Mouse (Mus musculus): ENCODE measurements at regions not wholly inside any gene's neighbourhood (a gene's known extent, or its start where the extent isn't known, plus 50 kb on each side); places are given as distances from the start of the nearest gene placed in this dataset.

- Histone ChIP-seq H3K4me1 (ENCODE audit: control insufficient read depth, insufficient read depth, low read length) (no peaks in the 10 kb centered on the region), H3K4me3 (ENCODE audit: insufficient read depth, low read depth, low read length) (no peak overlapping the region), H3K27ac (ENCODE audit: insufficient read depth, low read depth, low read length) (no peak overlapping the region)
- no peak for TF ChIP-seq POLR2A (IDR thresholded peaks at IDR 0.05; ENCODE audit: insufficient read depth, low read depth, low read length)
- TF ChIP-seq CTCF (IDR thresholded peaks at IDR 0.05; ENCODE audit: insufficient read depth, low read depth, low read length): no peak
- 93% methylated on average over 6 of the region's 6 CpGs for WGBS
Observed at GRCm38 (mm10) chr17:45949141-45949540, 83.0 kb downstream of the Vegfa start.

DNA sequence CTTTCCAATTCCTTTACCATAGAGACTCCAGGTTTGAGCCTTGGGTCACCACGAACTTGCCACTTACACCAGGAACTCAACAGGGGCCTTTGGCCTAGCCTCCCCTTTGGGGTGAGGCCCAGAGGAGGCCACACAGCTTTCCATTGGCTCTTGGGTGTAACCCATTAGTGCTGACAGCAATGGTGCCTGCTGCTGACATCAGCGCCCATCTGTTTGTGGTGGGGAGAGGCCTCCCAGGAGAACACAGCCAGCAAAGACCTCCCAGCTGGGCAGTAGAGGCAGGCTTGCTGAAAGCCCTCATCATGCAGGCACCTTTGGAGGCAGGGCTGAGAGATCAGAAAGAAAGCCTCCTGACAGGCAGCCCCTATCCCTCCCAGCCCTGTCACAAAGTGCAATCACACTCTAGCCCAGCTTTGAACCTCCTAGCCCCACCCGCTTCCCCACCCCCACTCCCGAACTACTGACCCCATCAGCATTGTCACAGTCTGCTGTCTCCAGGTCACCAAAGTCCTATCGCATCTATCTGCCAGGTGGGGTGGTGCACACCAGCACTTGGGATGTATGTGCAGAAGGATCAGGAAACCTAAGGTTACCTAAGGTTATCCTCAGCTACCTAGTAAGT, 83.7 kb downstream of the Vegfa start:
- Histone ChIP-seq H3K27ac (ENCODE audit: insufficient read depth, low read depth, low read length) (no peak overlapping the region), H3K4me3 (ENCODE audit: insufficient read depth, low read depth, low read length) (no peak overlapping the region), H3K4me1 (ENCODE audit: control insufficient read depth, insufficient read depth, low read length) (no peaks in the 10 kb centered on the region)
- TF ChIP-seq POLR2A (IDR thresholded peaks at IDR 0.05; ENCODE audit: insufficient read depth, low read depth, low read length): no peak
- TF ChIP-seq CTCF (IDR thresholded peaks at IDR 0.05; ENCODE audit: insufficient read depth, low read depth, low read length): no peak
- 91% methylated on average over 5 of the region's 5 CpGs for WGBS

- H3K4me3 ChIP-seq (ENCODE audit: insufficient read depth, low read depth, low read length): no peak overlapping the region
- no peaks in the 10 kb centered on the region for H3K4me1 ChIP-seq (ENCODE audit: control insufficient read depth, insufficient read depth, low read length)
- H3K27ac ChIP-seq (ENCODE audit: insufficient read depth, low read depth, low read length): no peak overlapping the region
- 95% methylated on average over 3 of the region's 3 CpGs for WGBS
- TF ChIP-seq CTCF (IDR thresholded peaks at IDR 0.05; ENCODE audit: insufficient read depth, low read depth, low read length) (no peak), POLR2A (IDR thresholded peaks at IDR 0.05; ENCODE audit: insufficient read depth, low read depth, low read length) (no peak)
Observed at GRCm38 (mm10) chr17:45945005-45945404, 87.2 kb downstream of the Vegfa start.

- H3K27ac ChIP-seq (ENCODE audit: insufficient read depth, low read depth, low read length): no peak overlapping the region
- WGBS: 82% methylated on average over 6 of the region's 6 CpGs
- TF ChIP-seq POLR2A (IDR thresholded peaks at IDR 0.05; ENCODE audit: insufficient read depth, low read depth, low read length): no peak
- TF ChIP-seq CTCF (IDR thresholded peaks at IDR 0.05; ENCODE audit: insufficient read depth, low read depth, low read length): no peak
- no peaks in the 10 kb centered on the region for H3K4me1 ChIP-seq (ENCODE audit: control insufficient read depth, insufficient read depth, low read length)
- no peak overlapping the region for H3K4me3 ChIP-seq (ENCODE audit: insufficient read depth, low read depth, low read length)
Observed at GRCm38 (mm10) chr17:45943244-45943643, 88.9 kb downstream of the Vegfa start.

DNA sequence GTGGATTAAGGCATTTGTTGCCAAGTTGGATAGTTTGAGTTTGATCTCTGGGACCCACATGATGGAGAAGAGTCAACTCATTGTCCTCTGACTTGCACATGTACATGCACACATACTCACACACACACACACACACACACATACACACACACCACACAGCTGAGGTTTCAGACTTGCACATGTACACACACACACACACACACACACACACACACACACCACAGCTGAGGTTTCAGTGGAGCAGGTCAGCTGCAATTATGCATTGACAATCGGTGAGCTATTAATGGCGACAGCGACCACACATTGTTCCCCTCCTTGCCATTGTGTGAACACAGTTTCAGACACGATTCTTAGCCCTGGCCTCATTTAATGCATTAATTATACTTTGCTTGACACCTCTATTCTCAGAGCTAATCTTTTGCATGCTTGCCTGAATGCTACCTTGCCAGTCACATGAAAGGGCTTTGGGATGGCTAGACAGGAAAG, 90.2 kb downstream of the Vegfa start:
- TF ChIP-seq POLR2A (IDR thresholded peaks at IDR 0.05; ENCODE audit: insufficient read depth, low read depth, low read length) (no peak), CTCF (IDR thresholded peaks at IDR 0.05; ENCODE audit: insufficient read depth, low read depth, low read length) (no peak)
- H3K27ac ChIP-seq (ENCODE audit: insufficient read depth, low read depth, low read length): no peak overlapping the region
- 16% methylated on average over 4 of the region's 4 CpGs for WGBS
- H3K4me1 ChIP-seq (ENCODE audit: control insufficient read depth, insufficient read depth, low read length): no peaks in the 10 kb centered on the region
- no peak overlapping the region for H3K4me3 ChIP-seq (ENCODE audit: insufficient read depth, low read depth, low read length)

- Histone ChIP-seq H3K27ac (ENCODE audit: insufficient read depth, low read depth, low read length) (no peak overlapping the region), H3K4me3 (ENCODE audit: insufficient read depth, low read depth, low read length) (no peak overlapping the region), H3K4me1 (ENCODE audit: control insufficient read depth, insufficient read depth, low read length) (no peaks in the 10 kb centered on the region)
- whole genome bisulfite sequencing: 92% methylated on average over 16 of the region's 16 CpGs
- no peak for TF ChIP-seq CTCF (IDR thresholded peaks at IDR 0.05; ENCODE audit: insufficient read depth, low read depth, low read length)
- no peak for TF ChIP-seq POLR2A (IDR thresholded peaks at IDR 0.05; ENCODE audit: insufficient read depth, low read depth, low read length)
Observed at GRCm38 (mm10) chr17:45940121-45940813, 91.9 kb downstream of the Vegfa start.

DNA sequence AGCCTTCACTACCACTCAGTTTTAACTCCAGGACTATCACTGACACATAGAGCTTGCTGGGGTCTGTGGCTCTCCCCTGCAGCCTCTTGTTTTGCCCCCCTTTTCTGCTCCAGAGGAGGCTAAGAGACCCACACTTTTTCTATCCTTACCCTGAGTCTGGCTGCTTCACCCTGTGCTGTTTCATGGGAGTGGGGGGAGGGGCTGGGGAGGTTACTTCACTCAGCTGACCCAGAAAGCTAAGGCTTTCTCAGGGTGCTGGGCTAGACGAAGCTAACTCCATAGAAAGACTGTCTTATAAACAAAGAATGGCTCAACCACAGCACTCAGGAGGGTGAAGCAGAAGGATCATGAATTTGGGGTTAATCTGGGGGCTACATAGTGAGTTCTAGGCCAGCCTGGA, 93.9 kb downstream of the Vegfa start:
- 48% methylated on average over 1 of the region's 1 CpGs for WGBS
- TF ChIP-seq POLR2A (IDR thresholded peaks at IDR 0.05; ENCODE audit: insufficient read depth, low read depth, low read length): no peak
- TF ChIP-seq CTCF (IDR thresholded peaks at IDR 0.05; ENCODE audit: insufficient read depth, low read depth, low read length): no peak
- Histone ChIP-seq H3K27ac (ENCODE audit: insufficient read depth, low read depth, low read length) (no peak overlapping the region), H3K4me3 (ENCODE audit: insufficient read depth, low read depth, low read length) (no peak overlapping the region), H3K4me1 (ENCODE audit: control insufficient read depth, insufficient read depth, low read length) (no peaks in the 10 kb centered on the region)

- WGBS: 67% methylated on average over 12 of the region's 12 CpGs
- no peak for TF ChIP-seq CTCF (IDR thresholded peaks at IDR 0.05; ENCODE audit: insufficient read depth, low read depth, low read length)
- TF ChIP-seq POLR2A (IDR thresholded peaks at IDR 0.05; ENCODE audit: insufficient read depth, low read depth, low read length): no peak
- no peaks in the 10 kb centered on the region for H3K4me1 ChIP-seq (ENCODE audit: control insufficient read depth, insufficient read depth, low read length)
- H3K4me3 ChIP-seq (ENCODE audit: insufficient read depth, low read depth, low read length): no peak overlapping the region
- H3K27ac ChIP-seq (ENCODE audit: insufficient read depth, low read depth, low read length): no peak overlapping the region
Observed at GRCm38 (mm10) chr17:45936577-45936976, 95.6 kb downstream of the Vegfa start.

- no peak overlapping the region for H3K27ac ChIP-seq (ENCODE audit: insufficient read depth, low read depth, low read length)
- WGBS: 79% methylated on average over 4 of the region's 4 CpGs
- H3K4me1 ChIP-seq (ENCODE audit: control insufficient read depth, insufficient read depth, low read length): 0 out of 2 replicates have a peak, but pooled peaks cover 4% of the 10 kb centered on the region
- TF ChIP-seq POLR2A (IDR thresholded peaks at IDR 0.05; ENCODE audit: insufficient read depth, low read depth, low read length) (no peak), CTCF (IDR thresholded peaks at IDR 0.05; ENCODE audit: insufficient read depth, low read depth, low read length) (no peak)
- no peak overlapping the region for H3K4me3 ChIP-seq (ENCODE audit: insufficient read depth, low read depth, low read length)
Observed at GRCm38 (mm10) chr17:45935291-45935690, 96.9 kb downstream of the Vegfa start.
